Mouse (Mus musculus) left cerebral cortex, adult 11 months (tissue): ENCODE results near the gene Ucma.

ENCODE experiments used
- DNase-seq: peaks from one replicate; pipeline ENCODE4 v3.0.0; 2022; ENCODE audit warnings: low spot score

Gene Ucma

GRCm38 (mm10) chr2:5007107-5007506, 31.2 kb downstream of the Ucma start:
- no peak for DNase-seq

GRCm38 (mm10) chr2:5011898-5012490, 36.1 kb downstream of the Ucma start:
- DNase-seq = no peak

GRCm38 (mm10) chr2:5012491-5013324, 36.8 kb downstream of the Ucma start, which contains the start of gene Mcm10:
Gene Mcm10, minus strand, starts transcription at chr2:5012791.
- peak; percentile 90 for DNase-seq

- DNase-seq = no peak
These were observed 38.7 kb downstream of the Ucma start for GRCm38 (mm10) chr2:5014616-5015015.

- DNase-seq = no peak
These were observed 39.6 kb downstream of the Ucma start for GRCm38 (mm10) chr2:5015527-5015926.

- no peak for DNase-seq
These were observed 41.0 kb downstream of the Ucma start for GRCm38 (mm10) chr2:5016922-5017321.

GRCm38 (mm10) chr2:5019708-5020107, 43.8 kb downstream of the Ucma start:
- no peak for DNase-seq

- no peak for DNase-seq
These were observed 47.4 kb downstream of the Ucma start for GRCm38 (mm10) chr2:5023275-5023674.

- no peak for DNase-seq
These were observed 47.9 kb downstream of the Ucma start for GRCm38 (mm10) chr2:5023699-5024399.

- no peak for DNase-seq
These were observed 49.3 kb downstream of the Ucma start for GRCm38 (mm10) chr2:5025162-5025733.

- DNase-seq = no peak
These were observed 51.1 kb downstream of the Ucma start for GRCm38 (mm10) chr2:5027057-5027456.

GRCm38 (mm10) chr2:5028047-5028446, 52.1 kb downstream of the Ucma start:
- no peak for DNase-seq

- DNase-seq = no peak
These were observed 53.9 kb downstream of the Ucma start for GRCm38 (mm10) chr2:5029808-5030207.

GRCm38 (mm10) chr2:5031215-5031614, 55.3 kb downstream of the Ucma start:
- DNase-seq = no peak

- no peak for DNase-seq
These were observed 56.7 kb downstream of the Ucma start for GRCm38 (mm10) chr2:5032665-5033064.

GRCm38 (mm10) chr2:5033546-5034420, 57.9 kb downstream of the Ucma start:
- no peak for DNase-seq

GRCm38 (mm10) chr2:5034801-5035200, 58.9 kb downstream of the Ucma start:
- no peak for DNase-seq

- DNase-seq = no peak
These were observed 59.3 kb downstream of the Ucma start for GRCm38 (mm10) chr2:5035241-5035640.
